Mouse (Mus musculus) G1E (cell line): Measurements from ENCODE around the gene Mut.

ENCODE experiments used
- CTCF ChIP-seq: IDR thresholded peaks from 2 replicates; pipeline ENCODE4 v1.5.1; 2012; ENCODE audit warnings: low read depth, low read length, inconsistent platforms, mixed read lengths
- GATA1 ChIP-seq: IDR thresholded peaks from 2 replicates; pipeline ENCODE4 v1.6.1; 2012; ENCODE audit warnings: borderline replicate concordance, low read length, inconsistent platforms, mixed read lengths
- GATA2 ChIP-seq: IDR thresholded peaks from 2 replicates; pipeline ENCODE4 v1.6.1; 2012; ENCODE audit warnings: low read depth, low read length, inconsistent platforms, borderline replicate concordance
- POLR2AphosphoS5 ChIP-seq: IDR thresholded peaks from 2 replicates; pipeline ENCODE4 v1.6.1; 2012; ENCODE audit warnings: low read depth, low read length, inconsistent platforms; ENCODE audit not compliant: insufficient replicate concordance
- TAL1 ChIP-seq: conservative IDR thresholded peaks from 2 replicates; pipeline ENCODE4 v1.6.1; 2012; ENCODE audit warnings: low read depth, low read length, inconsistent platforms, mixed read lengths

DNA sequence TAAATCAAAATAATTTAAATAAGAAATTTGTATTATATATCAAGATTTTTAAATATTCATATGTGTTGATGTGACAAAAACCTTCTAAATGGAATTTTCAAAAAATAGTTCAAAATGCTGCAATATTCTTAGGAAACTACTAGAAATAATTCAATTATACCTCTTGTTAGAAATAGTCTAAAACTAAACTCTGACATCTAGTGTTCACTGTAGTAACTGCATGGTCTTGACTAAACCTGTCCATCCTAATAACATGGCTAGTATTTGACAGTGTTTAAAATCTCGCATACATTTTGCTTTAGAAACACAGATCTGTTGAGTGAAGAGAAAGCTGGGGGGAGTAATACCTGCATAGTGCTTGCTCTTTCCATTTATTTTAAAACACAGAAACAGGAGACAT is 37.6 kb upstream of the Mut start:
- TF ChIP-seq CTCF (no peak), TAL1 (no peak), GATA1 (no peak), POLR2AphosphoS5 (no peak), GATA2 (no peak)
